ENCODE assay signal across 8 mouse cellular contexts in the genomic region with DNA sequence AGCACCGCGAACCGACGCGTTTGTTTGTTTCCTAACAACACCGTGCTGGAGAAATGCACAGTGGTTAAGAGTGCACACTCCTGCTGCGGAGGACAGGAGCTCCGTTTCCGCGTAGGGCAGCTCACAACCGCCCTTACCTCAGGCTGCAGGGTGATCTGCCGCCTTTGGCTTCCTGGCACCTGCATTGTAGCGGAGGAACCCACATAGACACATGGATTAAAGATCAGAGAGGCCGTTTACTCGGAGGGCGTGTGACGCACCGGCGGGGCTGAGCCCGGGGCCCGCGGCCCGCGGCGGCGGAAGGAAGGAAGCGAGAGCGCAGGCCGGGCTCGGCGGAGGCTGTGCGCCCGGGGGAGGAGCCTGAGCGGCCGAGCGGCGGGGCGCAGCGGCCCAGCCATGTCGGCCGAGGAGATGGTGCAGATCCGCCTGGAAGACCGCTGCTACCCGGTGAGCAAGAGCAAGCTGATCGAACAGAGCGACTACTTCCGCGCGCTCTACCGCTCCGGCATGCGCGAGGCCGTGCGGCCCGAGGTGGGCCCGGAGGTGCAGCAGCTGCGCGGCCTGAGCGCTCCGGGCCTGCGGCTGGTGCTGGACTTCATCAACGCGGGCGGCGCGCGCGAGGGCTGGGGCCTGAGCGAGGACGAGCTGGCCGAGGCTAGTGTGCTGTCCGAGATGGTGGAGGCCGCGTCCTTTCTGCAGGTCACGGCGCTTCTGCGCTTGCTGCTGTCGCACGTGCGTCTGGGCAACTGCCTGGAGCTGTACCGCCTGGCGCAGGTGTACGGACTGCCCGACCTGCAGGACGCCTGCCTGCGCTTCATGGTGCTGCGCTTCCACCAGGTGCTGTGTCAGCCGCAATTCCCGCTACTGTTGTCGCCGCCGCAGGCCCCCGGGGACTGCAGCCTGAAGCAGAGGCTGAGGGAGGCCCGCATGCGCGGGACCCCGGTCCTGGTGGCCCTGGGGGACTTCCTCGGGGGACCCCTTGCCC. TPM values are rescaled to one million over a fixed set of nuclear protein-coding genes. Genes with fewer than 3 reads are reported as not detected.
DNase-seq lines count a peak whose midpoint lies in the region; ATAC-seq lines count a peak whose summit lies in the region.

Gene Klhl42 (plus strand): TSS at position 244 of the 985 bp plus-strand sequence.

- peak within 1 kb of the TSS; percentile 94 for H3K27ac ChIP-seq in hindbrain, embryonic 14.5 days

- peaks cover 3% of the 10 kb centered on the region; the same call in 1 of the 2 replicates for H3K36me3 ChIP-seq in hindbrain, embryonic 14.5 days (replicated peaks; ENCODE audit: control insufficient read depth, insufficient read depth)

- H3K27me3 ChIP-seq in hindbrain, embryonic 14.5 days (ENCODE audit: control insufficient read depth, insufficient read depth, low read length), result no peaks in the 10 kb centered on the region

- H3K4me1 ChIP-seq in hindbrain, embryonic 14.5 days (replicated peaks; ENCODE audit: control insufficient read depth, insufficient read depth, low read length), result peaks cover 36% of the 10 kb centered on the region

- H3K4me3 ChIP-seq in hindbrain, embryonic 14.5 days (replicated peaks; ENCODE audit: low read length), result peak within 1 kb of the TSS; percentile 94

- H3K9me3 ChIP-seq in hindbrain, embryonic 14.5 days (ENCODE audit: control insufficient read depth, low read length), result no peaks in the 10 kb centered on the region

- peak within 1 kb of the TSS; percentile 95 for H3K9ac ChIP-seq in hindbrain, embryonic 14.5 days

- WGBS in hindbrain, embryonic 14.5 days, result under 1% methylated on average over 81 of the region's 99 CpGs

- peak; percentile 89 for ATAC-seq in hindbrain, embryonic 14.5 days (ENCODE audit: low FRiP score)

- peak within 1 kb of the TSS; percentile 95 for H3K4me2 ChIP-seq in hindbrain, embryonic 14.5 days (replicated peaks)

- peak; percentile 89 for DNase-seq in NIH3T3 (ENCODE audit: low read depth)
- DNase-seq in cerebellum, adult 9-11 months, result peak; percentile 80
- peak; percentile 70 to 73 for DNase-seq in frontal cortex, postnatal 36 days (ENCODE audit: low spot score in 2 of 2)
- DNase-seq in hindbrain, embryonic 14.5 days (ENCODE audit: low spot score), result peak; percentile 66
- DNase-seq in layer of hippocampus, postnatal 36 days, result peak; percentile 80
- peak; percentile 75 for DNase-seq in lung, postnatal 25 days (ENCODE audit: low spot score)
- DNase-seq in retina, embryonic 14.5 days (ENCODE audit: low spot score), result peak; percentile 76
- DNase-seq in thymus, postnatal 36 days, result peak; percentile 84 to 90

RNA-seq across cellular contexts. Expression of gene Klhl42, which starts in this region (rescaled TPM):
- 11.0 and 12.4 TPM in 2 replicates for polyA plus RNA-seq in hindbrain, embryonic 14.5 days (2014; fragmentation: Nextera tagmentation; extraction: Ambion mirVana)
- total RNA-seq in layer of hippocampus, postnatal 36 days (2021), result 10 to 100 TPM; 19.6 to 20.7 TPM

Comparison
In these comparisons a context has a peak if more than half of its experiments do, and no peak if none do; other contexts are left out.
1. Peak in every context shown above with its lines: DNase-seq, ATAC-seq, H3K4me3 ChIP-seq and H3K27ac ChIP-seq.